Mouse (Mus musculus): ENCODE measurements around the gene Slco1a6. TPM values are rescaled to one million over a fixed set of nuclear protein-coding genes. Genes with fewer than 3 reads are reported as not detected.
"Not testable (repeated sequence)": the region's sequence is repeated elsewhere in the genome, so short reads cannot be mapped to it uniquely, and the experiment has no call there.

Gene Slco1a6
- polyA plus RNA-seq, 1 experiment from 2014 or later = not detected

DNA sequence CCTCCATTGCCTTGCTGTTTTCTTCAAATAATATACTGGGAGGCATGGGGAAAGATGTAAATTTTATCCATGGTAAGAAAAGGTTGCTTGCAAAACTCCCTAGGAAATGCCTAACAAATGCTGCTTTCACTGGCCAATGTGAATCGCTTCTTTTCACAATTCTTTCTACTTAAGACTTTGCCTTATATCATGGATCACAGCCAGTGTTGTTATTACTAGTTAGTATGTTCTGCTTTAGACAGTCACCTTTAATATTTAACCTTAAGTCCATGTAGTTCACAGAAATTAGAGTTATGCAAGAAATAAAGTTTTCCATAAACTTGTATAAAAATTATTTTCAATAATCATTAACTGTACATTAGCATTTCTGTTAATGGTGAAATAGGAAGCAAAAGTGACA is 60.0 kb downstream of the Slco1a6 start:
- Histone ChIP-seq H3K4me1 (ENCODE audit: insufficient read depth, low read depth, low read length) (no peaks in the 10 kb centered on the region), H3K9me3 (ENCODE audit: low read length) (no peaks in the 10 kb centered on the region), H3K27me3 (replicated peaks; ENCODE audit: insufficient read depth, low read length) (no peaks in the 10 kb centered on the region), H3K4me3 (ENCODE audit: low read depth, low read length) (no peak overlapping the region), H3K9ac (replicated peaks; ENCODE audit: low read depth) (no peak overlapping the region), H3K4me2 (replicated peaks; ENCODE audit: low read depth, low read length) (no peak overlapping the region), H3K27ac (ENCODE audit: low read length) (no peak overlapping the region), H3K36me3 (ENCODE audit: insufficient read depth, low read length) (no peaks in the 10 kb centered on the region)
- no peak for TF ChIP-seq CTCF (IDR thresholded peaks at IDR 0.05)
- TF ChIP-seq EP300 (IDR thresholded peaks at IDR 0.05) = no peak
- 88% methylated on average over 1 of the region's 1 CpGs for whole genome bisulfite sequencing
- DNase-seq (ENCODE audit: low spot score) (no peak), ATAC-seq (no peak)

DNA sequence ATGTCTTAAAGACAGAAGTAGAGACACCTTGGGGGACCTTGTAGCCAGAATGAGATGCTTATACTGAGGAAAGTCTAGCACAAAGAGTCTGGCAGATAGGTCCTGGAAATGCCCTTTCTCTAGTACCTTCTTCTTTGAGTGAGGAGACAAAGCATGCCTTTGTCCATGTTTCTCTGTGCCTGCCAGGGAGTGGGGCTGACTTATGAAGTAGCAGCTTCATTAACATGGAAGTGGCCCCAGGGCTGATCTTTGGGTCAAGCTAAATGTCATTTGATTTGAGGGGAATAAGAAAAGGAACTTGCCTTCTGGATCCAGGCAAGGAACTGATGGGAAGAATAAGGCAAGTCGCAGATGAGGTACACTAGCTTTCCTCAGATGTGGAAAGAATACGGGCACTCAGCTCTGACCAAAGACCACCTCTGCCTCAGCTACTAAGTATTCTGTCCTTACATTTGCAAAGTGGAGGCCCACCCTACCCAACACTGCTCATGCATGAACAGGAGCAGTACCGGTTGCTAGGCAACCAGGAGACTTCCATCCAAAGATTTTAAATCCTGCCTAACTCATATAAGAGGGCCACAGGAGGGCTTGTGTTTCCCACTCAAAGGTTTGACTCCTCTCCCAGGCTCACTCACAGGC is 96.5 kb downstream of the Slco1a6 start:
- Histone ChIP-seq H3K4me2 (replicated peaks; ENCODE audit: low read depth, low read length) (no peak overlapping the region), H3K36me3 (ENCODE audit: insufficient read depth, low read length) (no peaks in the 10 kb centered on the region), H3K4me3 (ENCODE audit: low read depth, low read length) (no peak overlapping the region), H3K9me3 (ENCODE audit: low read length) (no peaks in the 10 kb centered on the region), H3K27ac (ENCODE audit: low read length) (no peak overlapping the region), H3K27me3 (replicated peaks; ENCODE audit: insufficient read depth, low read length) (no peaks in the 10 kb centered on the region), H3K9ac (replicated peaks; ENCODE audit: low read depth) (no peak overlapping the region), H3K4me1 (ENCODE audit: insufficient read depth, low read depth, low read length) (no peaks in the 10 kb centered on the region)
- WGBS = 88% methylated on average over 3 of the region's 3 CpGs
- TF ChIP-seq EP300 (IDR thresholded peaks at IDR 0.05) = no peak
- no peak for TF ChIP-seq CTCF (IDR thresholded peaks at IDR 0.05)
- ATAC-seq = no peak
- no peak for DNase-seq (ENCODE audit: low spot score)

- 63% methylated on average over 3 of the region's 3 CpGs for WGBS
- H3K27me3 ChIP-seq (replicated peaks; ENCODE audit: insufficient read depth, low read length) = no peaks in the 10 kb centered on the region
- no peak overlapping the region for H3K27ac ChIP-seq (ENCODE audit: low read length)
- H3K9ac ChIP-seq (replicated peaks; ENCODE audit: low read depth) = no peak overlapping the region
- H3K4me3 ChIP-seq (ENCODE audit: low read depth, low read length) = no peak overlapping the region
- no peaks in the 10 kb centered on the region for H3K4me1 ChIP-seq (ENCODE audit: insufficient read depth, low read depth, low read length)
- H3K4me2 ChIP-seq (replicated peaks; ENCODE audit: low read depth, low read length) = no peak overlapping the region
- DNase-seq (ENCODE audit: low spot score) (no peak), ATAC-seq (no peak)
- no peaks in the 10 kb centered on the region for H3K36me3 ChIP-seq (ENCODE audit: insufficient read depth, low read length)
- no peaks in the 10 kb centered on the region for H3K9me3 ChIP-seq (ENCODE audit: low read length)
- no peak for TF ChIP-seq CTCF (IDR thresholded peaks at IDR 0.05)
- TF ChIP-seq EP300 (IDR thresholded peaks at IDR 0.05) = no peak
These were observed 117.2 kb downstream of the Slco1a6 start for GRCm38 (mm10) chr6:142091126-142091525.

DNA sequence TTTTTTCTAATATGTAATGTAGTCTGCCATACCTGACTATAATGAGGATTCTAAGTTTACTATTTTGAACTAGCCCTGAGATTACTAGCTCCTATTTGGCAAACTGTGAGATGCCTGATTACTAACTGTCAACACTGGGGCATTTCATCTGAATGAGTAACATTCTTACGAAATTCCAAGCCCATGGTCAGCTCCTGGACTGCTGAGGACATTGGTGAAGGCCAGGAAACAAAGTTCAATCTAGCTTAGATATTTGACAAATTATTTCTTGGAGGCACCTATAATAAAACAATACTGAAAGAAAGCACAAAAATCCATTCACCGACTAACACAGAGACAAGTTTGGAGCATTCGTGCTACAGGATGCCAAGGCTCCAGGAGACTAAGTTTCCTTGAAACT is 150.0 kb downstream of the Slco1a6 start:
- not testable (repeated sequence) for H3K9me3 ChIP-seq (ENCODE audit: low read length); DNase-seq (ENCODE audit: low spot score); H3K36me3 ChIP-seq (ENCODE audit: insufficient read depth, low read length); ATAC-seq; H3K27me3 ChIP-seq (replicated peaks; ENCODE audit: insufficient read depth, low read length); H3K27ac ChIP-seq (ENCODE audit: low read length); H3K4me1 ChIP-seq (ENCODE audit: insufficient read depth, low read depth, low read length); H3K4me2 ChIP-seq (replicated peaks; ENCODE audit: low read depth, low read length); H3K4me3 ChIP-seq (ENCODE audit: low read depth, low read length); H3K9ac ChIP-seq (replicated peaks; ENCODE audit: low read depth)
- 73% methylated on average over 3 of the region's 3 CpGs for WGBS

DNA sequence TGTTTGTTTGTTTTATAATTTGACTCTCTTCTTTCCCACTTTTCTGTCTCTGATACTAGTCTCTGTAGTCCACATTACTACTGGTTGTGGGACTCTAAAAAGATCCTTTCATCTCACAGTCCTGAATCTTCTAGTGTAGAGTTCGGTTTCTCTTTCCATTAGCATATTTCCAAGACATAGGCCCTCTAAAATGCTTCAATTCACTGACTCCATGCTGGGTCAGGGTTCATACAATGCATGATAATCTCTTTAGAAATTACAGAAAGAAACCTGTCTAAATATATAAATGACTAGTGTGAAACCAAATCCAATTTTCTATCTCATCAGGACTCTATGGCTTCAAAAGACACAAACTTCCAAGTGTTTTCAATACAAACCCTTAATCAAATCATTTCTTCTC is 160.6 kb downstream of the Slco1a6 start:
- DNase-seq (ENCODE audit: low spot score) = no peak
- 90% methylated on average over 1 of the region's 1 CpGs for WGBS
- Histone ChIP-seq H3K4me1 (ENCODE audit: insufficient read depth, low read depth, low read length) (no peaks in the 10 kb centered on the region), H3K9ac (replicated peaks; ENCODE audit: low read depth) (no peak overlapping the region), H3K4me3 (ENCODE audit: low read depth, low read length) (no peak overlapping the region), H3K27me3 (replicated peaks; ENCODE audit: insufficient read depth, low read length) (no peaks in the 10 kb centered on the region), H3K4me2 (replicated peaks; ENCODE audit: low read depth, low read length) (no peak overlapping the region), H3K9me3 (ENCODE audit: low read length) (no peaks in the 10 kb centered on the region), H3K36me3 (ENCODE audit: insufficient read depth, low read length) (no peaks in the 10 kb centered on the region), H3K27ac (ENCODE audit: low read length) (no peak overlapping the region)
- ATAC-seq = no peak
- TF ChIP-seq CTCF (IDR thresholded peaks at IDR 0.05) (no peak), EP300 (IDR thresholded peaks at IDR 0.05) (no peak)

GRCm38 (mm10) chr6:142045746-142046145 is 162.6 kb downstream of the Slco1a6 start:
- Histone ChIP-seq H3K4me3 (ENCODE audit: low read depth, low read length) (no peak overlapping the region), H3K4me2 (replicated peaks; ENCODE audit: low read depth, low read length) (no peak overlapping the region), H3K36me3 (ENCODE audit: insufficient read depth, low read length) (no peaks in the 10 kb centered on the region), H3K27me3 (replicated peaks; ENCODE audit: insufficient read depth, low read length) (no peaks in the 10 kb centered on the region), H3K9ac (replicated peaks; ENCODE audit: low read depth) (no peak overlapping the region), H3K27ac (ENCODE audit: low read length) (no peak overlapping the region), H3K4me1 (ENCODE audit: insufficient read depth, low read depth, low read length) (no peaks in the 10 kb centered on the region), H3K9me3 (ENCODE audit: low read length) (no peaks in the 10 kb centered on the region)
- DNase-seq (ENCODE audit: low spot score) (no peak), ATAC-seq (no peak)
- no peak for TF ChIP-seq CTCF (IDR thresholded peaks at IDR 0.05)
- no peak for TF ChIP-seq EP300 (IDR thresholded peaks at IDR 0.05)
- 77% methylated on average over 2 of the region's 2 CpGs for WGBS

DNA sequence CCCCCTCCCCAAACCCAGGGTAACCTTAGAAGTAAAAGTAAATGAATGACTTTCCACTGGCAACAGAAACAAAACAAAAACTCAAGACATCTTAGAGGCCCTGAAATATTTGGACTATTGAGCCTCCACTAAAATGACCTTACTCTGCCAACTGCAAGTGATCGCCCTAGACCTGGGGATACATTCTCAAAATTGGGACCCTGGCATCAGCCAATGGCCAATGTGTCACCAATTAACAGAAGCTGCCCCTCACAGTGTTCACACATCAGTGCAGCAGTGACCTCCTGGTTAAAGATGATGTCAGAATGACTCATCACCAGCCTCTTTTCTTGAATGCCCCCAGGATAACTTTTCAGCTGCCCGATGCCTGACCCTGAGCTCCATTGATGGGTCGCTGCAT is 166.4 kb downstream of the Slco1a6 start:
- no peaks in the 10 kb centered on the region for H3K4me1 ChIP-seq (ENCODE audit: insufficient read depth, low read depth, low read length)
- H3K9ac ChIP-seq (replicated peaks; ENCODE audit: low read depth) = no peak overlapping the region
- H3K4me3 ChIP-seq (ENCODE audit: low read depth, low read length) = no peak overlapping the region
- H3K27ac ChIP-seq (ENCODE audit: low read length) = no peak overlapping the region
- ATAC-seq (no peak), DNase-seq (ENCODE audit: low spot score) (no peak)
- no peaks in the 10 kb centered on the region for H3K9me3 ChIP-seq (ENCODE audit: low read length)
- no peak for TF ChIP-seq EP300 (IDR thresholded peaks at IDR 0.05)
- TF ChIP-seq CTCF (IDR thresholded peaks at IDR 0.05) = no peak
- no peaks in the 10 kb centered on the region for H3K27me3 ChIP-seq (replicated peaks; ENCODE audit: insufficient read depth, low read length)
- H3K4me2 ChIP-seq (replicated peaks; ENCODE audit: low read depth, low read length) = no peak overlapping the region
- 87% methylated on average over 3 of the region's 3 CpGs for WGBS
- H3K36me3 ChIP-seq (ENCODE audit: insufficient read depth, low read length) = no peaks in the 10 kb centered on the region
